Mouse (Mus musculus) MEL-GATA-1-ER (cell line): ENCODE results near the gene Tbc1d25.

Source experiments
- DNase-seq: peaks from one replicate; pipeline ENCODE4 v3.0.0-alpha.2; 2012; ENCODE audit warnings: low read depth; ENCODE audit errors: extremely low read depth

Tbc1d25 gene

DNA sequence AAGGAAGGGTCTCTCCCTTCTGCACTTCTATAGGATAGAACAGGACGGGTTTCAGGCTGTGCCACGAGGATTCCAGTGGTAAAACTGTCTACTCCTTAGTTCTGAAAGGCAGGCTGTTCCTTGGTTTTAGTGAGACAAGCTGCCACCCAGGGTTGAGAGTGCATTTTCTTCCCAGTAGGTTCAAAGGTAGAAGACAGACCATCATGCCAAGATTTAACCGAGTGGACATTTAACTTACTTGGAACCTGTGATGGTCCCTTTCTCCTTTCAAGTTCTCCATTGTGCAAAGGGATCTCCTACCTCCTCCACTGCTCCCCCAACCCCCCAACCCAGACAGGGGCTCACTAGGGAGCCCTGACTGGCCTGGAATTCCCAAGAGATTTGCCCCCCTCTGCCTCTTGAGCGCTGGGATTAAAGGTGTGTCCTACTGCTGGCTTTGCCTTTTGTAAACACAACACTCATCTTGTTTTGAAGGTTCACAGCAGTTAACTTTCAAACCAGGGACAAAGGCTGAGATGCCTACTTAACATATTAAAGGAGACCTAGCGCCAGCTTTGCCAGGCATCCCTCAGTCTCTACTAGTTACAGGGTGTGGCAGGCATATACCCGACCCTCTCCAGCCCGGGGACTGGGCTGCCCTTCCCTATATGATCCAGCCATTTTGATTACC lies 7.0 kb upstream of the Tbc1d25 start:
- no peak for DNase-seq

DNA sequence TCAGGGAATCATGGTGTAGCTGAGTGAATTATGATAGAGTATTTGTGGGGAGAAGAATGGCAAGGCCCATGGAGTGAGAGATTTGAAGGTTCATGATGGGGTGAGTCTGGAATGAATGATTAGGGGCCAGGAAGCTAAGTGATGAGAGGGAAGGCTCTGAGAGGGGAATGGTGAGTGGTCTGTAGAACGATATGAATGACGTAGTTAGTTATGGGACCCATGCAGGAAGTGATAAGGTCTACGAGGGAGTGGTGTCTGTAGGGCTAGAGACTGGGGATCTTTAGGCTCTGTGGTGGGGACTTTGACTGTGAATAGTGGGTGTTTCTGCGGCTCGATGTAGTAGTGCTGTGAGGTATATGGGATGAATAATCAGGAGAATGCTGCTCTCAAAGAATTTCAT lies 3.7 kb upstream of the Tbc1d25 start:
- DNase-seq: peak; percentile 71

DNA sequence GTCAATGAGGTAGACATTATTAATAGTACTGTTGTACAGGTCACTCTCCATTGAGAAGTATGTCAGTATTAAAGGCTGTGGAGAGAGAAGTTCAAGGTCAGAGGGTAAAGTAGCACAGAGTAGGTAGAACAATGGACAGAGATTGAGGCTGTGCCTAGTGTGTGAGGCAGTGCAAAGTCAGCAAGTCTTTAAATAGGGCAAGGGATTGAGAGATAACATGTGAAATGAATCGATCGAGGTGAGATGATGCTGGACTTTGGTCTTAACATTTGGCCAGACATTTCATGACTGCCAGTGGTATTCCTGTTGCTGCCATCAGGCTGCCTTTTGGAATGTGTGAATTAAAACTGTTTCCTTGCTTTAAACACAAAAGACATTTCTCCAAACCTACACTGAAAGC lies 2.9 kb upstream of the Tbc1d25 start:
- no peak for DNase-seq

DNA sequence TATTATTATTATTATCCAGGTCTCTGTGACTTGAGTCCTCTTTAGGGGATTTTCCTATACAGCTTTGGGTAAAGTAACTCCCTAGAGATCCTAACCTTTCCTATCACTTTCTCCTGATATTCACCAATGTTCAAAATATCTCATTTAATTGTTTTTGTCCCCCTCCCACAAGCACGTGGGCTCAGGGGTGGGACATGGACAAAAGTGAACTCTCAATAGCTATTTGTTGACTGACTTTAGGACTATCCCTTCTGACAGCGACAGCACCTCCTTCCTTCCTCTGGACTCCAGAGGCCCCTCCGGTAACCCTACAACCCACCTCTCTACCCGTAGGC lies 845 bp downstream of the Tbc1d25 start:
- DNase-seq: no peak

DNA sequence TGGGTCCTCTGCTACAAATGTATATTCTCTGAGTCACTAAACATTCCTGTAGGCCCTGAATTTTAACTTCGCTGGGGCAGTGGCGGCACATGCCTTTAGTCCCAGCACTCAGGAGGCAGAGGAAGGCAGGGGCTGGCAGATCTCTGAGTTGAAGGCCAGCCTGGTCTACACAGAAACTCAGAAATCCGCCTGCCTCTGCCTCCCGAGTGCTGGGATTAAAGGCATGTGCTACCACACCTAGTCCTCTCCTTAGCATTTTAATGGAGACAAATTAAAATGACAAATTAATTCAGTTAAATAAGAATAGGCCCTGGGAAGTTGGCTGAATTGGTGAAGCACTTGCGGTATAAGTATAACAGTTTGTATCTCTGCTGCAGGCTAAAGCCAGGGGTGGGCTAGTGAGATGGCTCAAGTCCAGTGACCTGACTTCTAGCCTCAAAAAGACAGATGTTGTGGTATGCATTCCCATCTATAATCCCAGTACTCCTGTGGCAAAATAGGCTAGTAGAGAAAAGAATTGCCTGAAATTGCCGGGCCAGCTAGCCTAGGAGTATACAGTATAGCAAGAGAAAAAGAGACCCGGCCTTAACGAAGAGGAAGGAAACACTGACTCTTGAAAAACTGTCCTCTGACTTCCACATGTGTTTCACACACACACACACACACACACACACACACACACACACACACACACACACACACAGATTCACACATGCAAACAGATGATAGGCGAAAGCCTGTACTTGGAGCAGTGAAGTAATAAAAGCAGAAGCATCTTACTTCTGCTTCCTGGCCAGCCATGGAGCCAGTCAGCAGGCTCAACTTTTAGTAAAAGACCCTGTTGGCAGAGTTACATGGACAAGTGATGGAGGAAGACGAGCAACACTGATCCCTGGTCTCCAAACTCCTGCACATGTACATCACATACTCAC lies 8.0 kb downstream of the Tbc1d25 start:
- peak; percentile 71 for DNase-seq

DNA sequence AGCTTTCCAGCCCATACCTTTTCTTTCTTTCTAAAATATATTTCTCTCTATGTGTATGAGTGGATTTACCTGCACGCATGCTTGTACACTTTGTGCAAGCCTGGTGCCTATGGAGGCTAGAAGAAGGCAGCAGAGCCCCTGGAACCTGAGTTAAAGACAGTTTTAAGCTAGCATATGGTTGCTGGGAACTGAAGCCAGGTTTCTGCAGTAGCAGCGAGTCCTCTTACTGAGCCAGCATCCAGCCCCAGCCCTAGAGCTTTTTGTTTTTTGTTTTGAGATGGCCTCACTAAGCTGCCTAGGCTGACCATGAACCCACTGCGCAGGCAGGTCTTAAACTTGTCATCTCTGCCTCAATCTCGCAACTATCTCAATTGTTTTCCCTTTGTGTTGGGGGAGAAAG lies 11.5 kb downstream of the Tbc1d25 start:
- DNase-seq: no peak

DNA sequence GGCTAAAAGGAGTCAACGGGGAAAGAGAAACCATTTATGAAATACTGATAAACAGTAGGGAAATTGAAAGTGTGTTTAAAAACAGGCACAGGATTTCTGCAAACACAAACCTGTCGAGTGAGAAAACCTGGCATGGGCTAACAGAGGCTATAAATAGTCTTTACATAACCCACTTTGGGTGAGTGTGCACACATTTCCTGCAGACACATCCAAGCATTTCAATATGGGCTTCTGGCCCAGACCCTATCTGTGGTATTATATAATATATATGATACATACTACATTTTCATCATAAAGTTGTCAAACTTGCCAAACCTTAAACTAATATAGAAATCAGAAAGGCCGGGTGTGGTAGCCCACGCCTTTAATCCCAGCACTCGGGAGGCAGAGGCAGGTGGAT lies 12.9 kb downstream of the Tbc1d25 start:
- DNase-seq: no peak

DNA sequence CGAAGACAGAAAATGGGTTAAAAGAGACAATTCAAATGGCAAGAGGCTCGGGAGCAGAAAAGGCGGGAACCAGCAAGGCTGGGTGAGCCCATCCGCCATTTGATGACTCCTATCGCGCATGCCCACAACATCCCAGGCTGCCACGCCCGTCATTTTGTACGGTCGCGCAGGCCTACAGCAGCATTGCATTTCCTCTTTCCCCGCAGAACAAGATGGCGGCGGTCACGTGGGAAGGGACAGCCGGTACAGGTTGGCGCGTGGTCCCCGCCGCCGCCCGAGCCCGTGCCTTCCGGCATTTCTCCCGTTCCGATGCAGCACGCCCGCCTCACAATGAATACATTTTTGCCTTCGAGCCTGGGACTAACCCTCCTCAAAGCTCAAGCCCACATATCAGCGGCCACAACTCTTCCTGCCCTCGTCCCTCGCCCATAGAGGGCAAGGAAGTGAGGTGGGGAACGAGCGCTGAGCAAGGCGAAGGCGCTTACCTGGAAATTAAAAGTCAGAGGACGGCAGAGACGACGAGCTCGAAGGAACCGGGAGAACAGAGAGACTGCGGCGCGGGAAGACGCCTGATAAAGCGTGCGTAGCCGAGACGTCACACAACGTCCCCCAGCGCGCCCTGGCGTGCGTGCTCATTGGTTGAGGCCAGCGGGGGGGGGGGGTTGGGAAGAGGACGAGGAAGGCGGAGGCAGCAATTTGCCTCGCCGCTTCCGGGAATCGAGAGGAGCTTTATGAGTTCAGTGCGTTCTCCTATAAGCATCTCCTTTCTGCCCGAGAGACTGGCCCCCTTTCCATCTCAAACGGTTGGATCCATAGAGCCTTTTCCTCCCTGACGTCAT lies 30.6 kb downstream of the Tbc1d25 start, which contains the start of gene Rbm3:
Gene Rbm3, minus strand, starts transcription at position 728 of the 839 bp plus-strand sequence.
- peak; percentile 87 for DNase-seq

DNA sequence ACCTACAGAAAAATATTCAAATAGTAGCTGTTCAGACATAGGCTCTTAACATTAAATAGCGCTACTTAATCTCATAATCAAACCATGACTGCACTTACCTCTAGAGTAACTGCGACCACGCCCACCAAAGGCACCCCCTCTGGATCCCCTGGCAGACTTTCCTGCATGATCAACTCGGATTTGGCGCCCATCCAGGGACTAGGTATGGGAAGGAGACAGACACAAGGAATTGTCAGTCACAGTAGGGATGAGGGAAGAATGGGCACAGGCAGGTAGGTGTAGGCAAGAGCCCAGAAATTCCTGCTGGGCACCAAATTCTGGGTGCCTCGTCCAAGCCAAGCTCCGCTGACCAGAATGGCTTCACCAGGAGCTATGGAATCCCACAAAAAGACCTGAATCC lies 32.2 kb downstream of the Tbc1d25 start:
- DNase-seq: no peak

DNA sequence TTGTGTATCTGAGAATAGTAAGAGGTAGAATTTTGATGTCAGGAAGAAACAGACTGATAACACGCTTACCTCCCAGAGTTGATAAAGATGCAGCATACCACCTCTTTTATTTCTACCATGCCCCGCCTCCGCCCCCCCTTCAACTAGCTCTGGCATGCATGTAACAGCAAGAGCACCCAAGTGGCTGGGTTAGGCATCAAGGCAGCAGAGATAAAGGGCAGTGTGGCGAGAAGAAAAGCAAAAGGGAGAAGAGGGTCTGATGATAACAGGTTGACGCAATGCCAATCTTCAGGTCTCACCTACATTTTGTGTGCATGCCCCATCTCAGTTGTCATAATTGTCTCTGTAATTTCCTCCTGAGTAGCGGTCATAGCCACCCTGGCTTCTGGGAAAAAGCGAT lies 33.0 kb downstream of the Tbc1d25 start:
- peak; percentile 58 for DNase-seq

DNA sequence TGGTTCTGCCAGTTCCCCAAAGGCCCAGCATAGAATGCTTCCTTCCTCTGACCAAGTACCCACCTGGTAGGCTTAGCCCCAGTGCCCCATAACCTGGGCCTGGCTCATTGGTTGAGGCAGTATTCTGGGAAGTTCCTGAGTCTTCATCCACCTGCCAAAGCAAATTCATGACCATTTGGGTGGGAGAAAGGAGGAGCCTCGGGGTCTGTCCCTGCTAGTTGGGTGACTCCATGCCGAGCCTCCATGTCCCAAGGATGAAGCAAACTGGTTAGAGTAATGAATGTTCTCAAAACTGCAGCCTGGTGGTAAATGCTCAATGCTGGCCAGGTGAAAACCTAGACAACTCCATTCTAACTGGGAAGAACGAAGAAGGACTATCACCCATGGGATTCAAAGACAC lies 34.9 kb downstream of the Tbc1d25 start:
- DNase-seq: no peak

DNA sequence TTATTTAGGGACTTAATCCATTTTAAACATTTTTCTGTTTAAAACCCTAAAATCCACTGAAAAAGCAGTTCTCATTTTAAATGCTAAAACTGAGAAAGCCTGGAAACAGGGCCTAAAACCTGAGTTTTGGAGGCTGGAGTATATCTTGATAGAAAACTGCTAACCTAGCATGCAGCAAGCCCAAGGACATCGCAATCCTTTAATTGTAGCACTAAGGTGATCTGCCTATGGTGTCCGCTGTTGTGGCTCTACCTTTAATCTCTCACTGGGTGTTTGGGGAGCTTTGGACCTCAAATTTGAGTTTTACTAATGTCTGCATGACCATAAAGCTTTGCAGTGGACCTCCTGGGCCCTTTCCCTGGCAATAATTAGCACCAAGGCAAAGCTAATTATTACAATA lies 35.5 kb downstream of the Tbc1d25 start:
- DNase-seq: no peak

DNA sequence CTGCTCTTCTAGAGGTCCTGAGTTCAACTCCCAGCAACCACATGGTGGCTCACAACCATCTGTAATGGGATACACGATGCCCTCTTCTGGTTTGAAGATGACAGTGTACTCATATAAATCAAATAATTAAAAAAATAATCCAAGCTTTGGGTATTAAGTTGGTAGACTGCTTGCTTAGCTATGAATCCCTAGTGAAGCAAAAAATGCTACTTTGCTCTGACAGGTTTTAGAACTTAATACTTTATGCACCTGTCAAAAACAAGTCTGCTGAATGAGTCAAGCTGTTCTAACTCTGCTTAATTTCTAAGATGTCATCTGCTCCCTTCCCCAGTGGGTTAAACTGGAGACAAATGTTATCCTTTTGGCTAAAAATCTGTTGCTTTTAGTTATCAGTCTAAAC lies 36.5 kb downstream of the Tbc1d25 start:
- DNase-seq: no peak

DNA sequence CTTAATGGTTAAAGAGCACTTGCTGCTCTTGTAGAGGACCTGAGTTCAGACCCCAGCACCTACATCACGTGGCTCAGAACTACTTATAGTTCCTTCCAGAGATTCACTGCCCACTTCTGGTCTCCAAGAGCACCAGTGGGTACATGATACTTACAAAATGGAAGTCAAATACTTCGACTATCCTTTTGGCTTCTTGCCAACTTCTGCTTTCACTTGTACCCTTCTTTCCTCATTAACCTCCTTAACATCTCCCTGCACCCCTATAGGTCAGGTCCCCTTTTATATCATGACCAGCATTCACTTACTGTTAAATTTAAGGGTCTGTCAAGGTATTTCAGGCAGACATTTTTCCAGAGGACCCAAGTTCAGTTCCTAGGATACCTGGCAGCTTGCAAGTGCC lies 40.1 kb downstream of the Tbc1d25 start:
- DNase-seq: peak; percentile 72

DNA sequence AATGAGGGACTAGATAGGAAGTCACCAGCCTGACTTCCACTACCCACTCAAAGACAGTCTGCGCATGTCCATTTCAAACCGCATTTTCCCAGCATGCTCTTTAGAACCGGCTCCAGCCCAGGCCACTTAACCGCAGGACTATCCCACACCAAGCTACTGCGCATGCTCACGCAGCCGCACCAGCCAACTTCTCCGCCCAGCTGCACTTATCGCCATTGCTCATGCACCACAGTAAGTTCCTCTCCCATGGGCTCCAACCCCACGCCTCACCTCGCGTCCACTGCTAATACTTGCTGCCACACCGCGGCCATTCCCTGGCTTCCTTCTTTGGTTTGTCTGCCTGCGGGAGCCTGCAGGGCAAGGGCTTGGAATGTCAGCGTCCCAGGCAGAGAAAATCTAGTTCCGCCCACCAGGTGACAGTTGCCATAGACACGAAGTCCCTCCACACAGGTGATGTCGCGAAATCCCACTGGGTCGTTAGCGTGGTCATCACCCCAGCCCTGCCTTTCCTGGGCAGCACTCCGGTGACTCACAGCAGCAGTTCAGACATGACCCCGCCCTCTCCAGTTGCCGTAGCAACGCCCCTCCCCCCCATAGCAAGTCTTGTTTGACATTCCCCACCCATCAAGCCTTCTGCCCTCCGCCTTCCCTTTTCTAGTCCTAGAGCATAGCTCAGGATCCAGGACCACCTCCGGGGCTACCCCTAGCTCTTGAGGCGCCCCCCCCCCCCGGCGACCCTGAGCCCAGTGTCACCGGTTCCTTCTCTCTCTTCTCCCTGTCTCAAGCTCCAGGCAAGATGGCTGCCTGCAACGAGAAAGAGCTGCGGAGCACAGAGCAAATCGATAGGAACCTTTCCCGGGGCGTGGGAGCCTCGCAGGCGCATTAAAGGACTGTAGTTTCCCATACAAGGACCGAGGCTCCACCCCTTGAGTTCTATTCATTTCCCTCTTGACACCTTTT lies 43.7 kb downstream of the Tbc1d25 start, which contains the start of gene Wdr13:
Gene Wdr13, minus strand, starts transcription at position 876 of the 960 bp plus-strand sequence.
- peak; percentile 98 for DNase-seq

DNA sequence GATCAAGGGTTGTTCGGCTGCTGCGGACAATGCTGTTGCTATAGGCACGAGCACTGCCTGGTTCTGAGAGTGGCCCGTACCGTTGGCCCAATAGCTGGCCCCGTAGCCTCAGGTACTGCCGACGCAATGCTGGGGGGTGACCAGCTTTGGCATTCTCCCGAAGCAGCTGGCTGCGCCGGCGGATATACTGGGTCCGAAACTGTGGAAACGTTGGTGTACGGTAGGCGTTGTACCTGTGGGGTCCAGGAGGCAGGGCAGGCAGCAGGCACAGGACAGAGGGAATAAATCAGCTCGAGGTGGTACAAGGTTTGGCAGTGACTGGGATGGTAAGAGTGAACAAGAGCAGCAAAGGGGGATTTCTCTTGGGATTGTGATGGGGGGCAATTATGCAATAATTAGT lies 44.6 kb downstream of the Tbc1d25 start:
- DNase-seq: no peak

DNA sequence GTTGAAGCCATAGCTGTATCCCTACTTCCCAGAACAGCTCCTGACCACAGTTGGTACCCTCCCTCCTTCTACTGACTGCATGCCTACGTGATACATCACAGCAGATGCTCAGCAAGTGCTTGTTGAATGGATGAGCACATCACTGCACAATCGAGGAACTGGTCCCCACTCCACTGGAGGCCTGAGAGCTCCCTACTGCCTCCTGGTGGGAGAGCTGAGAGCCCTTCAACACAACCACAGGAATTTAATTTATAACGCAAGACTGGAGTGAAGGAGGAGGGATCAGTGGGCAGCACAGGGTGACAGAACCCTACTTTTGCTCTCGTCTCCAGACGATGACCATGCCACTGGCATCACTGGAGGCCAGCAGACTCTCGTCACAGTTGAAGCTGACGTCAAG lies 50.7 kb downstream of the Tbc1d25 start:
- no peak for DNase-seq

DNA sequence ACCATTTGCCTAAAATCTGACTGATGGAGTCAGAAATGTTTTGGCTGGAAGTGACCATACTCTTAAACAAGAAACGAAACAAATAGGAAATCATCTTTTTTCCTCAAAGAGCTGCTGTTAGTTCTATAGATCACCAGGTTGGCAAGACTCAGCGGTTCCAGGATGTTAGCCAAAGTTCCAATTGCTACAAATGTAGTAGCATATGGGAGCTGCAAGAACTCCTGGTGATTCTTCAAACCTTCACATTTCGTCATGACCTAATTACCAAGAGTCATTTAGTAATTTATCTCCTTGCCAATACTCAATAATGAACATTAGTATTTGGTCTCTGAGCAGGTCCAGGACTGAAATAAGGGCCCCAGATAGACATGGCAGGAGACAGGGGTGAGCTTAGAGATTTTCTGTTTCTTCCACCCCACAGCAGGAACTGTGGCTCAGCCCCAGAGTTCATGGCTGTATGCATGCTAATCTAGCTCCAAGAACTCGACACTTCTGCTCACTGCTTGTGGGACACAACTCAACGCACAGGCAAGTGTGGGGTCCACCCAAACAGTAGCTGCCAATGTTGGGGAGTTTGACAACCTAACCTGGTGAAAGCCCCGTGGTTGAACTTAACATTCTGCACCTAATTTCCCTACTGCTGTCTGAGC lies 52.0 kb downstream of the Tbc1d25 start:
- DNase-seq: no peak

DNA sequence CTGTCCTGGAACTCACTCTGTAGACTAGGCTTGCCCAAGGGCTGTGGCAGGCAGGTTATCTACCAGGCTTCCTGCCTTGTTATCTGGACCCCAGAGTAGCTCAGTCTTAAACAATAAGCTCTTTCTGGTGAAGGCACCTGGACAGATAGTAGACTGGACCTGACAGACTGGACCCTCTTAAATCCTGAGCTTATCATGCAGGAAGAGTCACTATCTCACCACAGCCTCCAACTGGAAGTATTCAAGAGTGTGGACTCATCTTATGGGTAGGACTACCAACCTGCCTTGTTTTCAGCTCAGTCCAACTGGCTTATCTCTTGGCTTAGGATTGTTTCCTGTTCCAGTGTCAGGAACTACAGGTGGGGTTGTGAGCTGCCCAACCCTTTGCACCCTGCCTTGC lies 58.7 kb downstream of the Tbc1d25 start:
- no peak for DNase-seq

DNA sequence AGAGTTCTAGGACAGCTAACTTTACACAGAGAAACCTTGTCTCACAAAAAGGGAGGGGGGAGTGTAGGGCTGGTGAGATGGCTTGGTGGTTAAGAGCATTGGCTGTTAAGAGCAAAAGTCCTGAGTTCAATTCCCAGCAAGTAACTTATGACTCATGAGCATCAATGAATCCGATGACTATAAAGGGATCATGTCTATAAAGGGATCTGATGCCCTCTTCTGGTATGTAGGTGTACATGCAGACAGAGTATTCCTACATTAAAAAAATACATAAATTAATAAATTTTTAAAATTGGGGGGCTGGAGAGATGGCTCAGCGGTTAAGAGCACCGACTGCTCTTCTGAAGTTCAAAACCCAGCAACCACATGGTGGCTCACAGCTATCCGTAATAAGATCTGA lies 60.7 kb downstream of the Tbc1d25 start:
- DNase-seq: no peak
